Mouse (Mus musculus) frontal cortex, postnatal 25 days (tissue): ENCODE results near the gene Tmtc2.

ENCODE experiments used
- DNase-seq, 2 experiments: peaks; one replicate each; pipeline ENCODE4 v3.0.0; 2022; ENCODE audit warnings: low spot score in 2 of 2

The Tmtc2 gene

DNA sequence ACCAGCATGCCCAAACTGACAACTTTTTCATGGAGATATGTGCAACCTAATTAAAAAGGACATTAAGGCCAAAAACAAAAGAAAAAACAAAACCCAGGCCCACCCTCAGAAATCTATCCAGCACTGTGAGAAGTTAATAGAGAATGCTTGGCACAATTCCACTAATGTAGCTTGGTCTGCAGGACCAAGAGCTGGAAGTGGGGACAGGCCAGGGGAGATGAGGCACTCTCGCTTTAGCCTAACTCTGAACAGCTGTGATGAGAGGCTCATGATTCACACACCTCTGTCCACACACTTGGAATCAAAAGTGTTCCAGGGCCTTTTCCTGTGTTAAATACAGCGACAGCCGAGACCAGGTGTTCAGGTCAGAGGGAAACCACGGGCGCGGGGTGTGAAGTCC is 79.0 kb downstream of the Tmtc2 start:
- no peak for DNase-seq

GRCm38 (mm10) chr10:105492485-105492884 is 81.8 kb downstream of the Tmtc2 start:
- DNase-seq: no peak

DNA sequence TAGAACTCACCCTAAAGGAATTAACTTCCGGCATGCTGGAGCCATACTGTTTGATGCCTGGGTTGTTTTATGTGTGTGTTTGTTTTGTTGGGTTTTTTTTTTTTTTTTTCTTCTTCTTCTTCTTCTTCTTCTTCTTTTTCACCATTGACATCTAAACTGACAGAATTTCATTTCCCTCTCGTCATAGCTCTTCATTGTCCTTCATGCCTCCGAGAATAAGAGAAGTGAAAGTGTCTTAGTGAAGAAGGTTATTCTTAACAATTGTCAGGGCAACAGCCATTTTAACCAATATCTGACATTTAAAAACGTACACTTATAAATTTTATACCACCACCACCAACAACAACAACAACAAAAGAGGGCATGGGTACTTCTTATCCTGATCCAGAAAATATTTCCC is 83.5 kb downstream of the Tmtc2 start:
- DNase-seq: no peak

DNA sequence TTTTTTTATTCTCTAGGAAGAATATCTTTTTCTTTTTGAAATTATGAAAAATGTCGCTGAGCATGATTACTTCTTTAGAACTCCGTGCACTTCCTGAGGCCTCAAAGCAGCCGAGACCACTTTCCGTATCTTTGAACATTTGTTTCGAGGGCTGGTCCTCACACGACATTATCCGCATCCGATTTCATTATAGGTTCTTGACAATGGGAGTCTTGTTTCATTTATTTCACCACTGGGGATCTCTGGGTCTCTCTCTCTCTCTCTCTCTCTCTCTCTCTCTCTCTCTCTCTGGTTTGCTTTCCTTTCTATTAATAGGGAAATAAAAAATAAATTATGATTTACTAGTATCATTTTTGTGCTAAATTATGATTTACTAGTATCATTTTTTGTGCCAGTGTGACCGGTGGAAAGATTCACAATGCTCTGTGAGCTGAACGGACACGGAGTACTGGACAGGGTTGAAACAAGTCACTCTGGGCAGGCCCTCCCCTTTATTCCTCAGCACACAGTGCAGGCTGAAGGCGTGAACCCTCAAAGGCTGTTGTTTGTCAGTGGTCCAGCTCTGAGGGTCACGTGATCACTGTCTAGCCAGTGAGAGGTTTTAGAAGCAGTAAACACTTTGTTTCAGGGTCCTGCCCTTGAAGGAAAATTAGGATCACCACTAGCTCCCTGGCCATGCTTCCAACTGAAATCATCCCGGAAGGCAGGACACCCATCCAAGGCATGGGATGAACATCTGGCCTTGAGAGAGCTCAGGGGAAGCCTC is 84.1 kb downstream of the Tmtc2 start:
- DNase-seq: no peak

DNA sequence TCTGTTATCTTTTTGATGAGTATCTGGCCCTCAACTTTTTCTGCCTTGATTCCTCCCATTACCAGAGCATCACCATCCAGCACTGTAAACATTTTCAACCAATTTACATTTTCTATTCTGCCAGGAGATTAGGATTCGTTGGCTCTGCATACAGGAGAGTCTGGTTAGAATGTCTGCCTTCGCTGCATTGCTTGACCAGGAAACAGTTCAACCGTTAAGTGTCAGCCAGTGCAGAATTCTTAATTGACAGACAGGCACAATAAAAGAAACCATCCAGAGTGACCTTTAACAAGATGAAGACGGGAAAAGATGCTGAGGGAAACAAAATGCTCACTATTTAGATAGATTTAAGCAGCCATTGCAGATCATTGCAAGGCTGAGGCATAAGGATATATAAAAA is 87.3 kb downstream of the Tmtc2 start:
- DNase-seq: no peak

DNA sequence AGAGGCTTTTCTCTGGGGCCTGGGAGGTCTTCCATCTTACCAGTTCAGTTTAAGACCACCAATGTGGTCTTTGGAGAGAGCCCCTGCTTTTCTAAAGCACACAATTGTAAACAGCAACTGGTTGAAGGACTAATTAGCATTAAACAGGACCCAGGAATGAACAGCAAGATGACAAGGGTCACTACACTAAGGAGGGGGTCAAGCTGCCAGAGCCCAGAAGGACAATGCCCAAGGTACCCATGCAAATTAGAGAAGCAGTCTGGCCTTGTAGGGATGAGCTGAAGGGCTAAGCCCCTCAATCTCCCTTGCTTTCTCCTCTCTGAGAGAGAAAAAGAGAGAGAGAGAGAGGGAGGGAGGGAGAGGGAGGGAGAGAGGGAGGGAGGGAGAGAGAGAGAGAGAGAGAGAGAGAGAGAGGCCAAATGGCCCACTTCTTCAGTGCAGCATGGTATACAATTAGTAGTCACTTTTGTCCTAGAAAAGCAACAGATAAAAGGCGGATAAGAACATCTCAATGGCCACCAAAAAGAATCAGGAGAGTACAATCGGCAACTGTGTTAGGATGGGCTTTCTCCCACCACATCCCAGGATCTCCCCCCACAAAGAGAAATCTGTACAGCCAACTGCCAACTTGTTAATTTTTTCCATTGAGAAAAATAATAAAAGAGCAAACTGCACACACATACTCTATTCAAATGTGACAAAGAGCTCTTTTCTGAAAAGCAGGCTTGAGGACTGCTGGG is 89.7 kb downstream of the Tmtc2 start:
- DNase-seq: no peak

GRCm38 (mm10) chr10:105479771-105480170 is 94.5 kb downstream of the Tmtc2 start:
- no peak for DNase-seq

DNA sequence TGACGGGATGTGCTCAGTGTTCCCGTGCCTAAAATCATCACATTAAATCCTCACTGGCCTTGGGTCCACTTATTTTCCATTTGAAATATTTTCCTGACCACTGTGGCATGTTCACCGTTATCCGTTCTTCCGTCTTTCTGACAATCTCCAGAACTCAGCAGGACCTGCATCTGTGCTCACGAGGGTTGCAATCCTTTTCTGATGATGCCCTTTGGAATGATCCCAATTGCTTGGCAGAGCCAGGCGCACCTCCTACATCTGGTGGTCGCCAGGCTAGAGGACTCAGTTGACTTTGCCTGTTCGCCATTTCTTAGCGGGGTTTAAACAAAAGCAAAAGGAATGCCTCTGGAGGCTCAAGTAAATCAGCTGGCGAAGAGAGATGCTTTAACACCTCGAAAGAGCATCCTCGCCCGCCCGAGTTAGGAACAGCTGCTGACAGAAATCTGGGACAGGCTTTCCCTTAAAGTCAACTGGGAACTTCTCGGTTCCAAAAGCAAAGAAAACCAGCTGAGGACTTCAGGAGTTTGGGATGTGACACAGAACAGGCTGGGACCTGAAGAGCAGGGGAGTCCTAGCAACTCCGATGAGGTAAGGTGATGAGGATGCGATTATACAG is 96.5 kb downstream of the Tmtc2 start:
- no peak for DNase-seq

DNA sequence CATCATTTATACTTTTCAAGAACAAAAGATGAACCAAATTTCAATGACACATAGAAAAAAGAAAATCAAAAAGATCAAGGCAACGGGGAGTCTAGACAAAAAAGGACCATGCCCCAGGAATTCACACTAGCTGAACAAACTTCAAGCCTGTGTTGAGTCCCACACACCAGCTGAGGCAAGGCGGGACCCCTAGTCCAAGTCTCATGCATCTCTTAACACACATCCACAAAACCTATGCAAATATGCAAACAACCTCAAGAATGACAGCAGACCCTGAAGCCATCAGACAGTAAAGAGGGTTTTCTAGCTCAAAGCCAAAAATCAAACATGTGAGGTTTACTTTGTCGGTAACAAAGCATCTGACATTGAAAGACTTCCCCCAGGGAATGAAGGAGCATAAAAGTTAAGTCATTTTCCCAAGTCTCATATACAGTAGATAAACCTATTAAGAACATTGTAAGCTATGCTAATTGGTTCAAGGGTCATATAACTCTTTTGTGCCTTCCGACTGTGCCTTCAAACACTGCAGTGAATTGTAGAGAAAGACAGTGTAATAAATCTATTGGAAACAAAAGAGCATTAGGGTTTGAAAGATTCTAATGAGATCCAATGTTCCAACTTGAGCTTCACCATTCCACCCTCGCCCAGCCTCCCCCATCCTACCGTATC is 100.0 kb downstream of the Tmtc2 start:
- DNase-seq: no peak

- no peak for DNase-seq
Observed at GRCm38 (mm10) chr10:105464378-105464777, 109.9 kb downstream of the Tmtc2 start.

- no peak for DNase-seq
Observed at GRCm38 (mm10) chr10:105453441-105453840, 120.8 kb downstream of the Tmtc2 start.

DNA sequence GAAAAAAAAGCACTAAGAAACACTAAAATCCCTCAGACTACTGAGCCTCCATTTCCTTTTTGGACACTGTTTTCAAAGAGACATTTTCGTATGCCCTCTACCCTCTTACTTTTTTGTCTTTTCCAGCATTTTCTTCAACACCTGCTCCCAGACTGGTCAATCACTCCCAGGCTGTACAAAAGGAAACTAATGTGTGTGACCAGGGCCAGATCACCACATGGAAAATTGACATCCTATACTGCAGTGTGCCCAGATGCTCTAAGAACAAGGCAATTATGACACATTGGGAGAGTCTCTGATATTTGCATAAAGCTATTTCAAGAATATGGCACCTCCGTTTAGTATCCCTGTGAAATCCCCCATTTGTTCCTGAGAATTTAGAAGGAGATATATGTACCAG is 127.1 kb downstream of the Tmtc2 start:
- no peak for DNase-seq

- no peak for DNase-seq
Observed at GRCm38 (mm10) chr10:105444309-105444708, 129.9 kb downstream of the Tmtc2 start.

DNA sequence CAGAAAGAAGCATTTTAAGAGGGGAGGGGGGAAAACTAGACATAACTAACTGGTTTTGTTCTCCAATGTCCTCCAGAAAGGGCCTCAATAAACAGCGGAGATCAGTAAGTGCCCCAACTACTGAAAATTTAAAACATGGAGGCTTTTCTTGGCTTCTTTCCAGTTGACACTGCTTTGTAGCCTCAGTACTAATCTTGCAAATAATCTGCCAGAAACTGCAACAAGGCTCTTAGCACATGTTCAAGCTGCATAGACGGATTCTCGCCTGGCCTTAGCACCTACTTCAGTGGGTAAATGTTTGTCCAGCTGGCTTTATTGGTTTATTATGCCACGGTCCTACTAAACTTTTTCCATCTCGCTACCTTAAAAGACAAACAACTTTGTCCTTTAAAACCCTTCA is 139.4 kb downstream of the Tmtc2 start:
- DNase-seq: no peak

- DNase-seq: no peak
Observed at GRCm38 (mm10) chr10:105430885-105431284, 143.4 kb downstream of the Tmtc2 start.

DNA sequence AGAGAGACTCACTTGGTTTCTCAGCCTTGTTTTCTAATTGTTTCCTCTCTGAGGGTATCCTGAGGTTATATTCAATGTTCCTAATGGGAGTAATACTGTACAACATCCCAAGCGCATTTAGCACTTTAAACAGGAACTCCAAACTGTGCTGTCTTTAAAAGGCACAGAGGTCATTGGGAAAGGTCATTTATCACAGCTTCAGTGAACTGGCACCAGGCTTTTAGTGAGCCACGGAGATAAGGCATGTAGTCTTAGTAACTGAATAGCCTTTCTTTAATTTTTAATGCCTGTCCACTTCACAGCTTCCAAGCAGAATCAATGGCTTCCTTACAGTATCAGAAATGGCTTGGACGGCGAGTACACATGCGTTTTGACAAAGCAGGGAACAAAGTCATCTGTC is 144.0 kb downstream of the Tmtc2 start:
- DNase-seq: no peak

GRCm38 (mm10) chr10:105428080-105428479 is 146.2 kb downstream of the Tmtc2 start:
- no peak for DNase-seq

- no peak for DNase-seq
Observed at GRCm38 (mm10) chr10:105427625-105428024, 146.6 kb downstream of the Tmtc2 start.

DNA sequence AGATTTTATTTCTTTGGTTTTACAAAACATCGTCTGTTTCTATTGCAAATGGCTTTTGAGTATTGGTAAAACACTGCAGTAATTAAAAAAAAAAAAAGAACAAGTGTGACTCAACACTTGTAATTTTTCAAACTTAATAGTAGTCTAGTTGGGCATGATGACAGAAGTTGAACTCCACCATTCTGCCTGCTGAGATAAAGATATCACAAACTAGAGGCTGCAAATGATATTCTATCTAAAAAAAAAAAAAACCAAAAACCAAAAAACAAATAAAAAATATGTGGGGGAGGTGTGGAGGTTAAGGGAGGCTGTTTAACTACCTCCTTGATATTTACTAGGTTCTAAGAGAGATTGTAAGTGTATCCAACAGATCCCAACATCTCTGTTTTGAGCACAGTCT is 149.2 kb downstream of the Tmtc2 start:
- DNase-seq: no peak

GRCm38 (mm10) chr10:105423187-105423586 is 151.1 kb downstream of the Tmtc2 start:
- no peak for DNase-seq

GRCm38 (mm10) chr10:105417845-105418383 is 156.3 kb downstream of the Tmtc2 start:
- DNase-seq: no peak

- DNase-seq: no peak
Observed at GRCm38 (mm10) chr10:105416601-105417000, 157.7 kb downstream of the Tmtc2 start.
